Mouse (Mus musculus) left cerebral cortex, postnatal 10 days (tissue): ENCODE data around the gene Zfp414. TPM values are rescaled to one million over a fixed set of nuclear protein-coding genes. Genes with fewer than 3 reads are reported as not detected.
A peak's percentile ranks its signal among the peaks of the same experiment; 100 is the strongest.

ENCODE experiments used
- DNase-seq, 2 experiments: peaks; one replicate each; pipeline ENCODE4 v3.0.0; 2021 to 2022; ENCODE audit warnings: low spot score in 2 of 2, mixed read lengths in 1 of 2; ENCODE audit errors: extremely low spot score in 1 of 2
- intact Hi-C: fragments of 180-260 bp; cut with DNase I; formaldehyde crosslinking; loops from one replicate; pipeline ENCODE4 v1.15.1; 2025
- total RNA-seq, 2 experiments: library from RNA; stranded (reverse); gene quantifications; 2 replicates each; pipeline ENCODE4 v1.2.3; 2021

Zfp414 gene
- total RNA-seq, 2 experiments from 2014 or later, result 46.5 to 47.5 TPM

GRCm38 (mm10) chr17:33639743-33640142, 10.9 kb downstream of the Zfp414 start:
- intact Hi-C loops, result no loop called here
- DNase-seq, result no peak

GRCm38 (mm10) chr17:33644068-33644467, 15.2 kb downstream of the Zfp414 start:
- no peak for DNase-seq
- intact Hi-C loops, result no loop called here

- intact Hi-C loops, result no loop called here
- DNase-seq, result peak in 1 of 2 experiments; percentile 27
These were observed 16.2 kb downstream of the Zfp414 start for GRCm38 (mm10) chr17:33645073-33645472.

- intact Hi-C loops, result no loop called here
- no peak for DNase-seq
These were observed 21.0 kb downstream of the Zfp414 start for GRCm38 (mm10) chr17:33649781-33650475.

- intact Hi-C loops, result no loop called here
- DNase-seq, result no peak
These were observed 37.9 kb downstream of the Zfp414 start for GRCm38 (mm10) chr17:33666813-33667212.

GRCm38 (mm10) chr17:33669681-33670080, 40.8 kb downstream of the Zfp414 start:
- DNase-seq, result no peak
- intact Hi-C loops, result no loop called here

- DNase-seq, result no peak
- intact Hi-C loops, result no loop called here
These were observed 44.9 kb downstream of the Zfp414 start for GRCm38 (mm10) chr17:33673837-33674236.

- intact Hi-C loops, result no loop called here
- DNase-seq, result no peak
These were observed 46.6 kb downstream of the Zfp414 start for GRCm38 (mm10) chr17:33675452-33675851.

GRCm38 (mm10) chr17:33676086-33676485, 47.2 kb downstream of the Zfp414 start:
- intact Hi-C loops, result no loop called here
- DNase-seq, result no peak

- no peak for DNase-seq
- intact Hi-C loops, result no loop called here
These were observed 49.9 kb downstream of the Zfp414 start for GRCm38 (mm10) chr17:33678771-33679170.

Other genes starting within 250 kb of the Zfp414 start
- gene Zfp101, start 234.4 kb upstream of the Zfp414 start, total RNA-seq, result 10 to 100 TPM in 1 of 2 experiments, 1 to 10 TPM in 1; 7.3 to 11.0 TPM
- gene Actl9, start 196.2 kb upstream of the Zfp414 start, total RNA-seq, result not detected
- gene Adamts10, start 104.9 kb upstream of the Zfp414 start, total RNA-seq, result 10 to 100 TPM; 35.9 to 37.2 TPM
- gene Myo1f, start 73.4 kb upstream of the Zfp414 start, total RNA-seq, result 1 to 10 TPM; 1.4 to 1.8 TPM
- under 1 TPM; 0.26 to 0.47 TPM for gene Pram1, start 9.0 kb downstream of the Zfp414 start, total RNA-seq
- gene Hnrnpm, start 57.8 kb downstream of the Zfp414 start, total RNA-seq, result 100 to 1,000 TPM; 113 to 115 TPM
- gene March2, start 89.6 kb downstream of the Zfp414 start, total RNA-seq, result 10 to 100 TPM; 81.5 to 82.1 TPM
- gene Rab11b, start 131.4 kb downstream of the Zfp414 start, total RNA-seq, result 100 to 1,000 TPM; 336 to 350 TPM
- 1 to 10 TPM; 5.2 to 9.1 TPM for gene Angptl4, start 152.7 kb downstream of the Zfp414 start, total RNA-seq
- 10 to 100 TPM; 37.9 to 38.2 TPM for gene Kank3, start 181.4 kb downstream of the Zfp414 start, total RNA-seq
- 100 to 1,000 TPM; 861 to 875 TPM for gene Rps28, start 195.5 kb downstream of the Zfp414 start, total RNA-seq
- 100 to 1,000 TPM; 225 to 228 TPM for gene Ndufa7, start 195.5 kb downstream of the Zfp414 start, total RNA-seq
- gene Cd320, start 214.0 kb downstream of the Zfp414 start, total RNA-seq, result 10 to 100 TPM; 24.1 to 26.4 TPM
- gene Gm7029, start 244.7 kb downstream of the Zfp414 start, total RNA-seq, result not detected